Mouse (Mus musculus) spleen, adult 2 months (tissue): ENCODE measurements around the gene Prkab2.

ENCODE experiments used
- CTCF ChIP-seq: fragments of 200-500 bp; IDR thresholded peaks from 2 replicates; pipeline ENCODE4 v1.5.1; 2011; ENCODE audit warnings: mild to moderate bottlenecking, inconsistent platforms; ENCODE audit not compliant: insufficient read depth, insufficient read length, insufficient replicate concordance; ENCODE audit errors: extremely low read depth
- POLR2A ChIP-seq: fragments of 200-500 bp; IDR thresholded peaks from 2 replicates; pipeline ENCODE4 v1.6.1; 2011; ENCODE audit warnings: low read depth, low read length, inconsistent platforms

GRCm38 (mm10) chr3:97693806-97694205 lies 35.8 kb downstream of the Prkab2 start:
- TF ChIP-seq POLR2A, result no peak
- TF ChIP-seq CTCF, result no peak
